Mouse (Mus musculus): ENCODE measurements at regions not wholly inside any gene's neighbourhood (a gene's known extent, or its start where the extent isn't known, plus 50 kb on each side); places are given as distances from the start of the nearest gene placed in this dataset.

DNA sequence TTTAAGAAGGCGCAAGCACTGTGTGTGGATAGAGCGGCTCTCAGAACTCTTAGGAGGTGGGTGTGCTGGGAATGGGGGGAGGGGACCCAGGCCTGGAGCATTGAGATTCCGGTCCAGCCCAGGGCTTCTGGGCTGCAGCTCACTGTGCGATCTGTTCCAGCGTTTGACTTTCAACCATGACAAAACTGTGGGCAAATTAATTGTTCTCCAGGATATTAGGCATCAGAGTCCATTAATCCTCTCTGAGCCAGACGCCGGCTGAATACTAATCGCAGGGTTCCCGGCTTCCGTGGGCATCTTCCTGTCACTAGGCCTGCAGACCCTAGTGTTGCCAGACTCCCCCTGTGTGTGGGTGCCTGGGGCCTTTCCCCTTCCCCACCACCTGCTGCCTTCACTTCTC lies 73.3 kb upstream of the Gm26897 start:
- peak; percentile 71 for DNase-seq

DNA sequence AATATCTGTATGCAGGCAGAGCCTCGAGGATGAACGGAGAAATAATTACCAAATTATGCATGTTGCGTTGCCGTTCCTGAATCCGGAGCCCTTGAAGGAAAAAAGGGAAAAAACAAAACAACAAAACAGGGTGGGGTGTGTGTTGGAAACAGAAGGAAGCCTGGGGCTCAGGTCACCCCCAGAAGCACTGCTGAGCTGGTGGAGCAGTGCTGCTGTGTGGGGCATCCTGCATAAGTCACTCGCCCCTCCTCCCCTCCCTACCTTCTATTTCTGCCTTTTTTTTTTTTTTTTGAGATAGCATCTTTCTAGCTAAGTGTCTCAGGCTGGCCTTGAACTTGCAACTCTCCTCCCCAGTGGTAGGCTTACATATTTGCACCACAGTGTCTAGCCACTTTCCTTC lies 72.8 kb upstream of the Gm26897 start:
- no peak for DNase-seq

DNA sequence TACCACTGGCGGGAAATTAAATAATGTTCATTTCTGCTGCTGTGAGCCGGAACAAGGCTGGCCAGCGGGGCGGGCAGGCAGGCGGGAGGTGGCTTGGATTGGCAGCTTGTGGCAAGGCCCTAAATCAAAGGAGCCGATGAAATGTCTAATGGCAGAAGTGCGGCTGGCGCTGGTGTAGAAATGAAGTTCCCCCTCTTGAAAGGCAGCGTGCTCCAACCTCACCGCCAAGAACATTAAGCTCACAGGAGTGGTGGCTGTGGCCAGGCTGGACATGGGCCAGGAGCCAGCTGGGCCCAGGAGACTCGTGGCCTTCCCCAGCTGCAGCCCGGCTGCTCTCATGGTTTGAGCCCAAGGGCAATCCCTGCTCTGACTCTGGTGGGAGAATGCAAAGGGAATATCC lies 71.8 kb upstream of the Gm26897 start:
- no peak for DNase-seq

DNA sequence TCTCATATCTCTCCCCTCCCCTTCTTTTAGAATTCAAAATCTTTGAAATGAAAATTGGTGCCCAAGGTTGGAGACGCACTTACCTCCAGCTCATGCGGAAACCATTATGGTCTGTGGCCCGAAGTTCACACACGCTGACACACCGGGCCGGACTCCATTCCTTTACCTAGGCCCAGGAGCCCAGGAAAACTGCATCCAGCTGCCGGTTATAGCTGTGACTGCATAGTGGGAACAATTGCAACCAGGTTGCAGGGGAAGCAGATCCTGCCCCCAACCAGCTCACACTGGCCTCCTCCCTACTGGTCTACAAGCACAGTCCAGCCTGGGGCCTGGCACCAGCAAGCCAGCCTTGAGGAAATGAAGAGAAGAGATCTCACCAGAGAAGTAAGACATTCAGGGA lies 69.9 kb upstream of the Gm26897 start:
- DNase-seq, result no peak

DNA sequence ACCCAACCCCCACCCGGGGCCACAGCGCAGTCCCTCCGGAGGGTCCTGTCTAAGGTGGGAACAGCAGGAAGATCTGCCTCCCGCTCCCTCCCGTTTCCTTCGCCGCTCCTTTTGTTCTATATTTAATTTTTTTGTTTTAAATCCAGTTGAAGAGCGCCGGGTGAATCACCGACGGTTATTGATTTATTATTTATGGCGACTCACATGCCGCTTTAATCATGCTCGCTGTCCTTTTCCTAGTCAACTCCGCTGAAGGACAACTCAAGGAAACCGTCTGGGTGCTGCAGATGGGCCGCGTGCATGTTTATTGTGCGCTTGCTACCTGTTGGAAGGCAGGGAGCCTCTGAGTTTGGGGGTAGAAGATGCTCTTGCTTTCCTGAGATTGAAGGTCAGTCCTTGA lies 68.3 kb upstream of the Gm26897 start:
- no peak for DNase-seq

DNA sequence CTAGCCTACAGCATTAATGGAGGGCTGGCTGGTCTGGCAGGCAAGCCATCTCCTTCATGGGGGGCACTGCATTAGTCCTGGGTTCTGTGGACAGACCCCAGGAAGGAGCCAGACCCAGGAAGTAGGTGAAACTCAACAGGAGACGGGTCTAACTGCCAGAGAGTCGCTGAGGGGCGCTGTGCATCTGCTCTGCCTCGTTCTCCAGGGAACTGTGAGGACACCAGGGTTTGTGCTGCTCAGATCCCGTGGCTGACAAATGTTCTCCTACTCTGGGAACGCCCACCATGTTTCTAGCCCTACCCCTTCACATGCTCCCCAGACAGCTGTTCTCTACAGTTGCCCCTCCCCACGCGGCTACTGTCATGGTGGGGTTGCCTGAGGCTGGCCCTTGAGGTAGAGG lies 67.7 kb upstream of the Gm26897 start:
- no peak for DNase-seq

DNA sequence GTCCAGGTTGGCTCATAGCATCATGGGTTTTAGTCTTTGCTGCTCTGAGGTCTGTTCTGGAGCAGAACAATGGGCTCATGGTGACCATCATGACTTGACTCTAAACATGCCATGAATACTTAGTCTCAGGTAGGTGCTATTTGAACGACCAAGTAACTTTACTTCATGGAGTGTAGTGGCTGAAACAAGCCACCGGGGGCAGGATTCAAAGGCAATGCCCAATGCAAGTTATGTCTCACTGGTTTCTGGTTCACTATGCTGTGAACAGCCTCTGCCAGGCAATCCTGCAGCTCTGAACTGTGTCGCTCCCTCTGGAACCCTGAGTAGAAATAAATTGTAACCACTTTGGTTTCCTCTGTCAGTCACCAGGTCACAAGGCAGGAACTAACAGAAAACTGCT lies 65.8 kb upstream of the Gm26897 start:
- DNase-seq, result no peak

DNA sequence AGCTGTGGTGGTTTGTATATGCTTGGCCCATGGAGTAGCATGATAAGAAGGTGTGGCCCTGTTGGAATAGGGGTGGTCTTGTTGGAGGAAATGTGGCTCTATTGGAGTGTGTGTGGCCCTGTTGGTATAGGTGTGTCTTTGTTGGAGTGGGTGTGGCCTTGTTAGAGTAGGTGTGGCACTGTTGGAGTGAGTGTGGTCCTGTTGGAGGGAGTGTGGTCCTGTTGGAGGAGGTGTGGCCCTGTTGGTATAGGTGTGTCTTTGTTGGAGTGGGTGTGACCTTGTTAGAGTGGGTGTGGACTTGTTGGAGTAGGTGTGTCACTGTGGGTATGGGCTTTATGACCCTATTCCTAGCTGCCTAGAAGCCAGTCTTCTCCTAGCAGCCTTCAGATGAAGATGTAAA lies 64.6 kb upstream of the Gm26897 start:
- DNase-seq, result no peak

DNA sequence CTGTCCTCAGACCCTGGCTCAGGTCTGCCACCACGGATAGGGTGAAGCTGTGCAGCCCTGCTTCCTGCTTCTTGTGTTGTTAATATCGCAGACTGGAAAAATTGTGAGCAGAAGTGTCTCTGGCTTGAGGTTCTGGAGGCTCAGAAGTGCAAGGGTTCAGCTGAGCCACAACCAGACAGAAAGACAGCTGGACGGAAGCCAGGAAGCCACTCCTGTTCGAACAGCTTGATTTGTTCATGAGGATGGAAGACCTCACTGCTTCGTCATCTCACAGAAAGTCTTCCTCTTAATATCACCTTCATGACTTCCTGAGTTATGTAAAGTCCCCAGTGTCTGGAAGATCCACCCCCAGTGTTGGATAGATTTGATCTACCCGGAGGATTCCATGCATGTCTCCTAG lies 62.0 kb upstream of the Gm26897 start:
- no peak for DNase-seq

DNA sequence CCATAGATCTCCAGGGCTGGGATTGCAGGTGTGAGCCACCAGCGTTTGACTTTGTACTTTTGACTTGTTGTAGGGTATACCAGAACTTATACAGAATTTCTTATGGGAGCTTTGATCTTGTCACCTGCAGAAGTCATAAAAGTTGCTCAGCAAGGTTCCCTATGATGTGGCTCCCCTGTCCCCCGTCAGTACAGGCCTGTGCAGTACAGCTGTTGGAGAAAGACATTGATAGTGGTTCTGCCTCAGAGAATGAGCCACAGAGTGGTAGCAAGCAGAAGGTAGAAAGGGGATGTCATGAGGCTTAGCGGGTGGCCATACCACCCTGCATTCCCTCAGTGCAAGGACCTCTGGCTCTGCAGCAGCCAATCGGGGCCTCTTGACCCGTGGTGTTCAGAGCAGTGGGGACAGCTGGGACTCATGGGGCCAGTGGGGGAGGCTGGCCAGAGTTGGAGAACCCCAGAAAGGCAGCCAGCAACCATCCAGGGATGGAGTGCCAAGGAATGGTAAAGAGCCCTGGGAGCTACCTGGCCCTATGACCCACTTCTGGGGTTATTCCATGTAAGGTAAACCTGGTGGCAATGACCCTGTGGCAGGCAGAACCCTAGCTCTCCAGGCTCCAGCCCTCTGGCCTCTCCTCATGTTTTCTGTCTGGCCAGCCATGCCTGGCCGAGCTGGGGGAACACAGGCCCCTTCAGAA lies 58.6 kb upstream of the Gm26897 start:
- no peak for DNase-seq

DNA sequence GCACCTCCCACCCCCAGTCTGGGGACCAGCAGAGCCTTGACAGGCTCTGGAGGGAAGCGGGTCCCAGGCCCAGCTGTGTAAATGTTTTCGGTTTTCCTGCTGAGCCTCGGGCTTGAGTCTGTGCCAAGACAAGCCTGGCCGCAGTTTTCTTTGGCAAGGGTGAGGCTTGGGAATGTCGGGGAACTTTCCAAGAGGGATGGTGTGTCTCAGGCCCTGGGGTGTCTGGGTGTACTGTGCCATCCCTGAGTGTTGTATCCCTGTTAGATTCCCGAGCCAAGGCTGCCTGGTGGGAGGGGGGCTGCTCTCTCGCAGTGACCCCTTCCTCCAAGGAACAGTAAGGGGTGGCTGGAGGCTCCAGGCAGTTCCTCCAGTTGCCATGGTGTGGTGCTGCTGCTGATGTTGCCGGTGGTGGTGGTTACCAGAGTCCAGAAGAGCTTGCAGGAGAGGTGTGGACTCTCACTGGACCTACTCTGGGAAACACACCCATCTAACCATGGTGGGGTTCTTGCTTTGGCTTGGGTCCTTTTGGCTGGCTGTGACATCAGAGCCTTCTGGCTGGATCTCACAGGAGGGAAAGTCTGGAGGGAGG lies 58.0 kb upstream of the Gm26897 start:
- peak; percentile 73 for DNase-seq

DNA sequence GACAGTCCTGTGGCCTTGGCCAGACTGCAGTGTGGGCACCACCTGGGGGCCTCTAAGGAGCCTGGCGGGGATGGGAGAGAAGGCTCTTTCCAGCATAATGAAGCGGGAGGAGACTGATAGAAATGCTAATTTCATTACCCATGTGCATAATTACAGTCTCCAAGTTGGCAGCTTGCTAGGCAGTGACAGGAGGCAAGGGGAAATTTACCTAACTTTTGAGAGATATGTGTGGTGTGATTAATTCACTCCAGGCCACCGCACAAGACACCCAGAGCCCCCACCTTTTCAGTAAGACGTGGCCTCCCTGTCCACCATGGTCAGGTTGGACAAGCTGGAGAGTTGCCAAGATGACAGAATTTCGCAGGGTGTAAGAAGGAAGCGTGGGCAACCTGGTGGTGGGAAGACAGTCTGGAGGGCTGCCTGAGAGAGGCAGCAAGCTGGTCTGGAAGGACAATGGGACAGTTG lies 55.8 kb upstream of the Gm26897 start:
- DNase-seq, result no peak

DNA sequence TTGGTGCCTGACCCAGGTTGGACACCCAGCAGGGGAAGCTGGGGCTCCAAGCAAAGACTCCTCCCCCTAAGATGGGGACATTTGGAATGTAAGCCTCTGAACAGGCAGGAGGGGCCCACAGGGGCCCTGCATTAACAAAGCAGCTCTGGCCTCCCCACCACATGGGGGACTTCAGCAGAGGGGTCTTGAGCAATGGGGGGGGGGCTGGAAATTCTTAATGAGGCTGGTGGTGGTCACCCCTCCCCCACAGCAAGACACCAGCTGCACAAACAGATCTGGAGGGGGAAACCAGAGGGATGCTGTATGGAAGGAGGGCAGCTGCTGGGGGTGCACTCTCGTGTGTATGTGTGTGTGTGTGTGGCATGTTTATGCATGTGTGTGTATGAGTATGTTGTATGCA lies 55.2 kb upstream of the Gm26897 start:
- peak; percentile 50 for DNase-seq

DNA sequence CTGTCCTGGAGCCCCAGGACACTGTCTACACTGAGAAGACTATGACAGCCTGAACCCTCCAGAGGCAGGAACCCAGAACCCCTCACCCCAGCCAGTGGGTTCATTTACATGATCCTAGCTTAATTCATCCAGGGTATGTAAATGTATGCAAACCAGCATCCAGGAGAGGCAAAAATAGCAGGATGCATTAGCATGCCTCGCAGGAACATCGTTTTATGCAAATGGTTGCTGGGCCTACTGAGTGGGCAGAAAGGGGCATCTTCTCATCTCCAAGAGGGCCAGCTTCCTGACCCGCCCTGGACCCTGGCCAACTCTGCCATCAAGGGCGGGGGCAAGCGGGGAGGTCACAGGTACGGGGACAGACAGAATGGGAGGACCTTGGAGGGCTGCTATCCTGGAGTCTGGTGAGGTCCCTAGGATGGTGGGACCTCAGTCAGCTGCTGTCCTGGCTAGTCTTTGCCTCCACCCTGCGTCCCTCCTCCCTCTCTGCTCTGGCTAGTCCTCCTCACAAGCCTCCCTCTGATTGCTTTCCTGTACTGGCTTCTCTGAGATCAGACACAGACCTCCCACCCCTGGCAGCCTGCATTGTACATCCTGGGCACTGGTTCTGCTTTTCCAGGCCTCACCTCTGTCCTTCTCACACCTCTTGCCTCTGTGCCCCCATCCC lies 52.2 kb upstream of the Gm26897 start:
- no peak for DNase-seq

DNA sequence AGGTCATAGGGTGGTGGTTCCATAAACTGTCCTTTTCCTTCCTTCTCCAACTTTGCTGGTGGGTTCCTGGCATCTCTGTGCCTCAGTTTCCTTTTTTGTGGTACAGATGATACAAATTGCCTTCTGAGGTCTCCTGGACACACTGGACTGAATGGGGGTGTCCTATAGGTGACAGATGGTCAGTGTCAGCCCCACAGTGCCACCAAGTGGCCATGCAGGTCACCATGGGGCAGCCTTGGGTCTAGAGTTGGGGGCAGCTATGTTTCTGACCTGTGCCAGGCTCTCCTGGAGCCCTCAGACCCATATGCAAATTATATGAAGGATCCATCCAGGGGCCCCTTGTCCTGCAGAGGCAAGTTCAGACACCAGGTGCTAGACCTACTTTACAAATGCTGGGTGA lies 50.8 kb upstream of the Gm26897 start:
- DNase-seq, result peak; percentile 61

Data from embryo, embryonic 11 days (tissue).